Mouse (Mus musculus) embryo, embryonic 9.5 days (tissue): ENCODE measurements around the gene Zbtb38.

Experiments used
- DNase-seq: peaks from one replicate; pipeline ENCODE4 v3.0.0-alpha.2; 2017; ENCODE audit errors: extremely low spot score

The Zbtb38 gene

DNA sequence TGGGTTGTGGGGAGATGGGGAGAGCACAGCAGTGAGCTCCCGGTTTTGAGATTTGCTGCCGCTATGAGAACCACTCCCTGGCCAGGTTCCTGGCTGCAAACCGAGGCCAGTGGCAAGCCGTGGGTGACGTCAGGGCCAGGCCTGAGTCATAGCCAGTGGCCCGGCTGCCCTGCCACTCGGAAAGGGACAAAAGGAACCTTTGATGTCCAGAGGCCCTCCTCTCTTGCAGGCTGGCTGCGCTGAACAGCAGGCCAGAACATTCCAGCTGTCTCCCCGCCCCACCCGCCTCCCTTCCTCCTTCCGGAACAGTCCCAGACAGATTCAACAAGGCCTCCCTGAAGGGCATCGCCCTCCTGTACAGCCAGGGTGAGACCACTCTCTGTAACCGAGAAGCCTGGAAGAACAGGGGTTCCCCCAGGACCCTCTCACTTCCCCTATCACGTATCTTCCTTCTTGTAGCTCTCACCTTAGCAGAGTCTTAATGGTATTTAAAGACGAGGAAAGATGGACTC, at the start of gene Zbtb38:
Gene Zbtb38 (minus strand): TSS at position 229 of the 512 bp plus-strand sequence.
- peak; percentile 49 for DNase-seq

DNA sequence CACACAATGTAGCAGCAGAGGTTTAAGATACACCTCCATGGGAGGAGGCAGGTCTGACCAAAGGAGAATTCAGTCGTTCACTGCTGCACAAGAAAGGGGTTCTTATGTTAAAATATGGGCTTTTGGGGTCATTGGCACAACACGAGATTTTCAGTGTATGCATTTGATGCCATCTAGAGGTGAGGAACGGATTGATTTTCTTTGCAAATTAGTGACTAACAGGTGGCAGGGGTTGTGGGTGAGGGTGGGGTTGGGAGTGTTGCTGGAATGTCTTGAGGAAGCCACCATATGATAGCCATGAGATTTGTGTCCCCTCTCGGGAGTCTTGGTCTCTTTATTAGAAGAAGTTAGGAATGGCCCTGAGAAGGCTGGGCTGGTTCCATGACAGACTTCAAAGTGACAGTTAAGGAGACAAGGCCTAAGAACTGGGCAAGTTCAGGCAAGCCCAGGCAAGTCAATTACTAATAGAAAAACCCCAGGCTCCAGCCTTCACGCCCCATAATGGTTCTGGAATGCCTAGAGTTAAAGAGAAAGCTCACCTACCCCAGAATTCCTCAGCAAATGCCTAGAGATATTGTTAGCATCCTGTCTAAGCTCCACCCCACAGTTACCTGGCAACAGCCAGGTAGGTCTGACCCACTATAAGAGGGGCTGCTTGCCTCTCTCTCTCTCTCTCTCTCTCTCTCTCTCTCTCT, 47.6 kb upstream of the Zbtb38 start:
- DNase-seq = peak; percentile 20

DNA sequence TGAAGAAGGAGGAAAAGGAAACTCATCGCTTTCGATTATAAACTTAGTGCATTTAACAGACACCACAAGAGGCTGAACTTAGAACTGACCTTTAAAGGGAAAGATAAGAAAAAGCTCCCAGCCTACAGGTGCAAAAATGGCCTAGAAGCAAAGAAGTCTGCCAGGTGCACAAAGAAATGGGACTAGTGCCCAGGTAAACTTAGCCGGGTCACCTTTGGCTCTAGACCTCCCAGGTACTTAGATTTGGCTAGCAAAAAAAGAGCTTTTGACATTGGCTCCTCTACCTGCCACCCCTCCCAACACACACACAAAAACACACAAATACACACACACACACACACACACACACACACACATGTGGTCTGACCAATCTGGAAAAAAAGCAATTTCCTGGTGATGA, 44.7 kb upstream of the Zbtb38 start:
- DNase-seq = no peak

DNA sequence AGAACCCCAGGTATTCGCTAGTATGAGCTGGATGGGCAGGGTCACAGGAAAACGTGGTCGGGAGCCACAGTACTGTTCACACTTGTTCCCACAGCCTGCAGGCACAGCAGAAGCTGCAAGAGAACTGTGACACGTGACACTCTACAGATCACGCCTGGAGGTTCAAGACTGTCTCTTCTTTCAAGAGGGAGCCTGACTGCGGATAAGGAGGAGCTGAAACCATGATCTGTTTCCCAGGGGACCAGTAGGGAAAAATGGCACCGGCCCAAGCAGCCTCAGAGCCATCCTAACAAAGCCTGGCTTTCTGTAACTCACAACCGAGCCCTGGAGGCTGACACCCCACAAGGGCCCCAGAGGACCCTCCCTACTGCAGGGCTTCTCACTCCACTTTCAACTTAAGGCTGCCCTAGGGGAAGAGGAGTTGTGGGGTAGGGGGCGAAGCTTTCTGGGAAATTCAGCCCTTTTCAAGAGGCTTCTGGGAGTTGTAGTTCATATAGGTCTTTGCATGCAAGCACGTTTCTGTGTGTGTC, 42.8 kb upstream of the Zbtb38 start:
- DNase-seq = peak; percentile 69

DNA sequence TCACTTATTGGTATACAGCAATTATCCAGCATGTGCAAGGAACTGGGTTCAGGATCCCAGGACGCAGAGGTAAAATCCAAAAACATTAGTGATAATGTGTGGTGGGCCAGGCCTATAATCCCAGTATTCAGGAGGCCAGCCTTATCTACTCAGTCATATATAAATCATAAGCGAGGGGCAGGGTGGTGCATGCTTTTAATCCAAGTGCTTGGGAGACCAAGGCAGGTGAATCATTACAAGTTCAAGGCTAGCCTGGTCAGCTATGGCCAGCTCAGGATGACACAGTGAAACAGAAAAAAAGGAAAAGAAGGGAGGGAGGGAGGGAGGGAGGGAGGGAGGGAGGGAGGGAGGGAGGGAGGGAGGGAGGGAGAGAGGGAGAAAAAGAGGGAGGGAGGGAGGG, 42.0 kb upstream of the Zbtb38 start:
- DNase-seq = no peak

DNA sequence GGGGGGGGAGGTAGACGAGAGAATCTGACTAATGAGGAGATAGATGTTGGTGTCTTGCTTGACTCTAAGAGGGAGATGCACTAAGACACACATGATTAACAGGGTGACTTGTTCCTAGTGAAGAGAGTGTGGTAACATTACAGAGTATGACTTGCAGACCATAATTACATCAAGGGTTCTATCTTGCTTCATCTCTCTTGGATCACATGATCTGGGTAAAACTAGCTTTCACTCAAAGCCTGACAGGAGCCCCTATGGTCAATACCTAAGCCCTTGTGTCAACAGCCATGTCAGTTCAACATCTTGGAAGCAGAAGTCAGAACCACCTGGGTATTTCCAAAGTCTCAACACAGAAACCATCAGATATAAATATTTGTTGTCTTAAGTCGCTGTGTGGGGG, 39.9 kb upstream of the Zbtb38 start:
- DNase-seq = no peak

DNA sequence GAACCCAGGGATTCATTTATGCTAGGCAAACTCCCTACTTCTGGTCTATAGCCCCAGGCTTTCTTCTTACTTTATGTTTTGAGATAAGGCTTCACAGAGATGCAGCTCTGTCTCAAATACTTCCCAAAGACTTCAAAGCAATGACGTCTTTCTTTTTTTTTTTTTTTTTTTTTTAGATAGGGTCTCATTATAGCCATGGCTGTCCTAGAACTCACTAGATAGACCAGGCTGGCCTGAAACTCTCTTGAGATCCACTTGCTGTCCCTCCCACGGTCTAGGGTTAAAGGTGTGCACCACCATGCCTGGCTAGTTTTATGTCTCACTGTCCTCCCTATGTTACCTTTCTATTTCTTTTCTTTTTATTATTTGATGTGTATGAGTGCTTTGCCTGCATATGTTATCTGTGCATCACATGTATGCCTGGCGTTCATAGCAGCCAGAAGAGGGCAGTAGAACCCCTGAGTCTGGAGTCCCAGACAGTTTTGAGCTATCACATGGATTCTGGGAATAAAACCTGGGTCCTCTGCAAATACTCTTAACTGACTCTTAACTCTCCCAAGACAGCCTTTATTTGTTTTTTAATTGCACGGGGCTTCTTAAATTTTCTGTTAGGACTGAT, 37.9 kb upstream of the Zbtb38 start:
- DNase-seq = no peak

DNA sequence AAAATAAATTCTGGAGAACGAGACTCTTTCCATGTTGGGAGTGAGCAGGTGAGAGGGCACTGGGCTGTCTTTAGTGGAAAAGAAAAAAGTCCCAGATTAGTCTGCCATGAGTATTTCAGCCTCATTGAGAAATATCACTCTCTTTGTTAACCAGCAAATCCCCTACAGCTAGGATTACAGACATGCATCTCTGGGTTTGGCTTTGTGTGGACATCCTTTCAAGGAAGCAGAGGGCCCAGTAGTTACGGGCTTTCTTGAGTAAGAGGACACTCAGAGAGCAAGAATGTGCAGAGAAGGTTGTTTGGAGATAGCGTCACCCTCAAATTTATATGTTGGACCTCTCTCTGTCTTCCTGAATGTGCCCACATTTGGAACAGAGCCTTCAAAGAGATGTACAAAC, 37.3 kb upstream of the Zbtb38 start:
- no peak for DNase-seq

DNA sequence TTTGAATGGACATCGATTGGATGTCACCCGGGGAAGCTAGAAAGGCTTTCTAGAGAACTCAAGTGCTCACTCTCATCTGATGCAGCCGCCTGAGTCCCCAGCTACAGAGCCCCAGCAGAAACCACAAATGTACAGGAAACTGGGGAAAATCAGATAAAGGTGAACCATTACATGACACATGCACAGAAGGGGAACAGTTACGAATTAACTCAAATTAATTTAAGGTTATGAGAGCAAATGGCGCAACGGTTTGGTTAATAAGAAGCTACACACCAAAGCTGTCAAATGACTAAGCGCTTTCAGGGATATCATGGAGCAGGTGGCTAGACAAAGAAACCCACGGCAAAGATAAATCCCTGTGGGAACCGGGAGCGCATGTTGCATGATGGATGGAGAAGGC, 35.2 kb upstream of the Zbtb38 start:
- DNase-seq = no peak

DNA sequence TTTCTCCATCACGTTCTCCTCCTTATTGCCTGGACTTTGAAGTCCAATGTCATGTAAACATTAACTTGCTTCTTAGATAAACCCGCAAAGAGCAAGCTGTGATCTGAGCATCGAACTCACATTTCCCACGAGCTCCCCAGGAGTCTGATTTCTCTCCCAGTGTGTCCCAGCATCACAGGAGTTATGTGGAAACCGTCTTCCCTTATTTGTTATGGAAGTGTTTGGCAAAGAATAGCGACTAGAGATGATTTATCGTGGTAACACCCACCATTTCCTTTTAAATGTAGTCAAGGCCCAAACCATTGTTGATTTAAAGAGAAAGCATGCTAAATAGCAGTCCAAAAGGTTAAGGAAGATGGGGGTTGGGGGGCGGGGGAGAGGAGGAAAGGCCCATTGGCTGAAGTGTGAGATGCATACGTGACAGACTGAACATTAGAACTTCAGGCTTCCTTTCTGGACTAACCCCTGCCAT, 33.3 kb upstream of the Zbtb38 start:
- DNase-seq = no peak

DNA sequence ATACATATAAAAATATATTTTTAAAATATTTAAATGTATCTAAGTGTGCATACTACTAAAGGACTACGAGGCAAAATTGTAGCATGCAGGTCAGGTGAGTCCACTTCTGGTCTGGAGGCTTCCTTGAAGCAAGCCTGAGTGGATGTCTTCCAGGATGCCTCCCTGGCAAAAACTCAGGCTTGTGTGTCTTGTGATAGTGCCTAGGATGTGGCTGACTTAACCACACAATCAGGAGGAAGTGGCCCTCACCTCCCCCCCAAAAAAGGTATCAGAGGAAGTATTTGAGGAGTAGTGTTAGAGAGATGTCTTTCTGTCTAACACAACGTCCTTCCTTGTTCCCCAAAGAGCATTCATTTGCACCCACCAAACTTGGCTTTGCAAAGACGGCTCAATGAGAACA, 32.6 kb upstream of the Zbtb38 start:
- no peak for DNase-seq

DNA sequence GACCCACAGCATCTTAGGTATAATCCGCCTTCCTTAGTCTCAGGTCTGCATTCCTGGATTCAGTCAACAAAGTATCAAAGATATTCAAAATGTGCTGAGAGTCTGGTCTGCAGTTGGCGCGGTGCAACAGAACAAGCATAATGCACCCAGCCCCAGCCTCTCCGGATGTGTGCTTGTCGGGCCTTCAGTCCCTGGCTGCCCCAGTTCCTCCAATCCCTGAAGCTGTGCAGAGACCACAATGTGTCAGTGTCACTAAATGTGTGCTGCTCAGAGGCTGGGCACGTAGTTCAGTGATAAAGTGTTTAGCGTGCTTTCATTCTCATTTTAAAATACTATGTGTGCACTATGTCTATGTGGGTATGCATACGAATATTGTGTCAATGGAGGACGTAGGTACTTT, 31.0 kb upstream of the Zbtb38 start:
- DNase-seq = no peak

DNA sequence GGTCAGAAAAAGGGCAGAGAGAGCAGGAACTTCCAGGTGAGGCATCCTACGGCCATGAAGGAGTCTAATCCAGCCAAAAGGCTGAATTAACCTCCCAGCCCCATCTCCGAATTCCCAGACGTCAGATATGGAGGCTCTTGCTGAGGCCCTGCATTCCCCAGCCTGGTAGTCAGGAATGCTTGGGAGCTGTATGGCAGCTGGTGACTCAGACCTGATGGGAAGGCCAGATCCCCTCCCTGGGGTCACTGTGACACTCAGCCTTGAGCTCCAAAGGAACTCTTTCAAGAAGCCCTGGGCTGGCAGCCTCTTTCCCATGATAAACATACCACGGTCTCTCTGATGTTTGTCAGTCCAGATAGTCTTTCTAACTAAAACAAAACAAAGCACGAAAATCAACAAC, 30.6 kb upstream of the Zbtb38 start:
- DNase-seq = peak; percentile 20

DNA sequence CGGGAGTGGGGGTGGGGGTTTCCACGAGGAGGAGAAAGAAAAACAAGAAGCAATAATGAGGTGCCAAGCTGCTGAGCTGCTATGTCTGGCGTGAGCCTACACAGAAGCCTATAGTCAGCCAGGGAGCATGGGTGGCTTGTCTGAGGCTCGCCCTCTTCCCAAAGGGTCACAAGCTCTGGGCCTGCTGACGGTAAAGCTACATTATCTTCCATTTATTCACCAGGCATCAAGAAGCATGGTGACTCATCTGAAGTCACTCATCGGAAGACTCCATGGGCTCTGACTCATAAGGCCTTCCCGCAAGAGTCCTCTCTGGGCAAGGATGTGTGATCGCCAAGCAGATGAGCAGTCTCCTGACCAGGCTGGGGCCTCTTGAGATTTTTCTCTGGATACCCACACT, 29.4 kb upstream of the Zbtb38 start:
- no peak for DNase-seq

DNA sequence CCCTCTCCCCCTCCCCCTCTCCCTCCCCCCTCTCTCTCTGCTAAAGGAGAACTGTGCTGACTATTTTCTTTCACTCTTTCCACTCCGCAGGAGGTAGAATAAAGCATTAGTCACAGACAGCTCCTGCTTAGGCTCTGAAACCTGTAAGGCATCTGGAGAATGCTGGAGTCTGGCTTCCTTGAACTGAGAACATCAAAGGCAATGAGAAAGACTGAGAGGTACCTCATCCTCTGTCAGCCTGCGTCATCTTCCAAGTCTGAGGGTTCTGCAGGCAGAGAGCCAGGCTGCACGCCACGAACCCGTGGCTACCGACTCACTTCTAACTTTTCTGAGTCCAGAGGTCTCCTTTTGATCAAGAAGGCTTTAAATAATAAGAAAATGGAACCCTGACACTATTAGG, 20.5 kb upstream of the Zbtb38 start:
- peak; percentile 24 for DNase-seq

DNA sequence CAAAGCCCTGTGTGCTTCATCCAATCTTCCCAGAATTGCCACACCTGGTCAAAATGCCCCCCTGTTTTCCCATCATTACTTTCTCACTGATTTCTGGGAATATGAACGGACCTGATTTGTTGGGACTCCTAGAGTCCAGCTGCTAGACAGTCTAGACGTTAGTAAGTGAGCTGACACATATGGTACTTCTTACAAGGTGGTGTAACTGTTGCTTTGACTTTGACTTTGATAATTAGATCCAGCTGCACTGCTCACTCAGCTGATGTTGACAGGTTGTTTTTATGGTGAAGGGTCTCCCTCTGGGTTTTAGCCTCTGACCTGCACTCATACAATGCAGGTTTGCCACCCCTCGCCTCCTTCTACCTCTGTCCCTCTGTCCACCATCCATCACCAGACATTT, 17.8 kb upstream of the Zbtb38 start:
- no peak for DNase-seq

DNA sequence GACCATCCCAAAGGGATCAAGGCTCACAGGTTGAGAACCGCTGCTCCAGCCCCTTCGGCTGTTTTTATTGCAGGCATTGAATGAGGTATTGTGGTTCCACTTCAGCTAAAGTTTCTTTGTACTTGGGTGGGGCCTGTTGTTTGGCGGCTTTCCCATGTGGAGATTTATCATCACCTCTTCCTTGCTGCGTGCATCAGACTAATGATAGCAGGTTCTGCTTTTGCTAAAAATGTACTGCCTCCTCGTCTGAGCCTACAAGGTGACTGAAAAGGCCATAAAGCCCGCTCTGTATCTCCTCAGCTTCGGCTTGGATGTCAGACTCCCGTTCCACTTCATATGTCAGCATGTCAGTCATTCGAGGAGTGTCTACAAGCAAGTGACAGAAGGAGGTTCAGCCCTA, 17.0 kb upstream of the Zbtb38 start:
- DNase-seq = no peak

DNA sequence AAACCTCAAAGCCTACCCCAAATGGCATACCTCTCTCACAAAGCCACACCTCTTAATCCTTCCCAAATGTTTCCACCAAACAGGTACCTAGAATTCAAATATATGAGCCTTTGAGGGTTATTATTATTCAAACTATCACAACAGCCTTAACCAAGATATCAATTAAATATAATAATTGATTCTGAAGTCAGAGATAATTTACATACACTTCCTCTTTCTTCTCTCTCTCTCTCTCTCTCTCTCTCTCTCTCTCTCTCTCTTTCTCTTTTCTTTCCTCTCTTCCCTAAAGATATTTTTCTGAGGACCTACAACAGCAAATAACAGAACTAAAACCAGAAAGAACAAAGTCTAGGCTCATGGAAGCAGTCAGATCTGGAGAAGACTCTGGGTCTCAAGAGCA, 15.2 kb upstream of the Zbtb38 start:
- DNase-seq = no peak

DNA sequence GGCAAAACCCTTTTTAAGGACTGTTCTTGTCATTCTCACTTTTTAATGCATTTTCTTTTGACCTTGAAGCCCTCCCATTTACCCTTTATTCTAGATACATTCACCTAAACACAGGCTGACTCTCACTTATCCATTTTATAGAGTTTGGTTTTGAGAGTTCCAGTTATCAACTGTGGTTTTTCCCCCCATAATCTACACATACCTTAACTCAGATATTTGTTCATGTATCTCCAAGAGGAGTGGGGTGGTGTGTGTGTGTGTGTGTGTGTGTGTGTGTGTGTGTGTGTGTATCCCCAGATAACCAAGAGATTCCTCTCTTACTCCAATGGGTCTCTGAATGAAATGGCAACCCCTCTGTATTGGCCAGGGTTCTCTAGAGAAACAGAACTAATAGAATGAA, 13.4 kb upstream of the Zbtb38 start:
- DNase-seq = no peak

DNA sequence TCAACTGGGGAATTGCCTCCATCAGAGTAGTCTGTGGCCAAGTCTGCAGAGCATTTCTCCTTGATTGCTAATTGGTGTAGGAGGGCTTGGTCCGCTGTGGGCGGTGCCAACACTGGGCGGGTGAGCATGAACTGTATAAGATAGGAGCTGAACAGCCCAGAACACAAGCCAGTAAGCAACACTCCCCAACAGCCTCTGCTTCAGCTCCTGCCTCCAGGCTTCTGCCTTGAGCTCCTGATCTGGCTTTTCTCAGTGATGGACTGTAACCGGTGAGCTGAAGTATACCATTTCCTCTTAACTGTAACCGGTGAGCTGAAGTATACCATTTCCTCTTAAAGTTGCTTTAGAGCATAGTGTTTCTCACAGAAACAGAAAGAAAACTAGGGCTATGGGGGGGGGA, 12.8 kb upstream of the Zbtb38 start:
- no peak for DNase-seq

DNA sequence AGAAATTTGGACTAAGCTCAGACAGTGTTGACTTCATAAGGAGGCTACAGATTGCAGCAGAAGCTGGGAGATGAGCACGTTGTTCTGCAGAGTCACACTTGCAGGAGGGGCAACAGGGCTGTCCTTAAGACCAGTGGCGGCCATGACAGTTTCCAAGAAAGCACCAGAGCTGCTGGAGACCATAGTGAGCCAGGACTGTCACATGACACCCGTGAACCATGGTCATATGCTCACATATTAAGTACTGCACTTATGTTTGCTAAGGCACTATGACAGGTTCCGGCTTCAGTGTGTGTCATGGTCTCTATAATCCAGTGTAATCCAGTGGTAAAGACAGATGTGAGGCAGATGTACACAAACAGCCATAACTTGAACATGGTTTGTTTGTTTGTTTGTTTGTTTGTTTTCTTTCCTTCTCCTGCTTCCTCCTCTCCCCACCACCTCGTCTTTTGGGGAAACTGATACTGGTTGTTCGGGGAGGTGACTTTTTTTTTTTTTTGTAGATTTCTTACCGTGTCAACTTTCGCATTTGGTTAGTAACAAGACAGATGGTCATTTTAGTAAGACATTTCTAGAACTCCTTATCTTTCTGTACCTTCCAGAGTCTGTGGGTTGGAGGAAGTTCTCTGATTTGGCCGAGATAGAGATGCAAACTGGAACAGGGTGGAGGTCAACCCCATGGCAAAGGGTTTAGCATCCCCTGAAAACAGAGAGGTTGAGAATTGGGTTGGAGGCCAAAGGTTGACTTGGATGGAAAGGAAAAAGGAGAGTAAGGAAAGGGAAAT, 11.4 kb upstream of the Zbtb38 start:
- DNase-seq = no peak

DNA sequence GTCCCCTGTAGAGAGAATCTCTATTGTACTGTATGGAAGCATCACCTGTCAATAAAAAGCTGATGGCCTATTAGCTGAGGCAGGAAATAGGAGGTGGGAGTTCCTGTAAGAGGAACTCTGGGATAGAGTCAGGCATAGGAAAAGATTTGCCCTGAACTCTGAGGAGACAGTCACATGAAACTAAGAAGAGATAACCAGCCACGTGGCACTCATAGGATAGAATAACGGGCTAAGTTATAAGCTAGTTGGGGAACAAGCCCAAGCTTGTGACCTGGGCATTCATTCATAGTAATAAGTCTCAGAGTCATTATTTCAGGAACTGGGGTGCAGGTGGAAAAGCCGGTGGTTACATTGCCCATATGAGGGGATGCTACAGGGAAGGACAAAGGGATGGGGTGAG, 10.4 kb upstream of the Zbtb38 start:
- no peak for DNase-seq
